Mouse (Mus musculus): Measurements from ENCODE around the gene Psg21. TPM values are rescaled to one million over a fixed set of nuclear protein-coding genes. Genes with fewer than 3 reads are reported as not detected.
"Not testable (repeated sequence)": the region's sequence is repeated elsewhere in the genome, so short reads cannot be mapped to it uniquely, and the experiment has no call there.

Psg21 gene
- not detected in 2 replicates for polyA plus RNA-seq (2014; fragmentation: Nextera tagmentation; extraction: Ambion mirVana)

DNA sequence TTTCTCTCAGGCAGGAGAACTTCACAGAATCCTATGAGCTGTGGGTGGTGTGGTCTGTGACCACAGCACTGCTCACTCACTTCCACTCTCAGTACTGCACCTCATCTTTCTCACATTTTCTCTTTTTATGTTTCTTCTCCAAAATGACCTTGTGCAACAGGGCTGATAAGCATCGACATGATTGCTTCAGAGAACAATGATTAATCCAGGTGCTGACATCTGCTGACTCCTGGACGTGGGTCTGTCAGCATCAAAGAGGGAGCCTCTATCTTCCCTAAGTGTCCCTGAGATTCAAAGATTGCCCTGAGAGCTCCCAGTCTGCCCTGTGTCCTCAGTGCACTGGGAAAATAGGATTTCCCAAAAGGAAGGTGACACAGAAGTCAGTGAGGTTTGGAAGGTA lies at the start of gene Psg21:
Gene Psg21 (minus strand): TSS at position 101 of the 400 bp plus-strand sequence.
- not testable (repeated sequence) for H3K9me3 ChIP-seq (ENCODE audit: control insufficient read depth, low read length); H3K27me3 ChIP-seq (ENCODE audit: control insufficient read depth, insufficient read depth, low read length); H3K36me3 ChIP-seq (ENCODE audit: control insufficient read depth, insufficient read depth, low read length); H3K4me3 ChIP-seq (ENCODE audit: control insufficient read depth in 1 of 2, insufficient read depth in 1 of 2, low read depth in 1 of 2, low read length in 2 of 2); H3K4me2 ChIP-seq (ENCODE audit: low read length); ATAC-seq (ENCODE audit: insufficient number of reproducible peaks, insufficient read depth, low FRiP score, low read depth); H3K9ac ChIP-seq (ENCODE audit: low read length); H3K27ac ChIP-seq (replicated peaks in 1 of 2; ENCODE audit: control insufficient read depth in 1 of 2, insufficient read depth in 1 of 2, low read depth in 2 of 2, low read length in 2 of 2); H3K4me1 ChIP-seq (ENCODE audit: control insufficient read depth in 2 of 2, insufficient read depth in 2 of 2, low read length in 2 of 2)
- WGBS = 30% methylated on average over 1 of the region's 2 CpGs

DNA sequence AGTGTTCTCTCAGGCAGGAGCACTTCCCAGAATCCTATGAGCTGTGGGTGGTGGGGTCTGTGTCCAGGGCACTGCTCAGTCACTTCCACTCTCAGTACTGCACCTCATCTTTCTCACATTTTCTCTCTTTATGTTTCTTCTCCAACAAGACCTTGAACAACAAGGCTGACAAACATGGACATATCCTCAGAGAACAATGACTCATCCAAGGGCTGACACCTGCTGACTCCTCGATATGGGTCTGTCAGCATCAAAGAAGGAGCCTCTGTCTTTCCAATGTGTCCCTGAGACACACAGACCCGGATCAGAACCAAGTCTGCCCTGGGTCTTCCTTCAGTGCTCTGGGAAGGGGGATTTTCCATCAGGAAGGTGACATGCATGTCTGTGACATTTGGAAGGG lies 29.6 kb upstream of the Psg21 start, which contains the start of gene Psg20:
Gene Psg20 (minus strand): TSS at position 101 of the 400 bp plus-strand sequence.
- no peaks in the 10 kb centered on the region for H3K36me3 ChIP-seq (ENCODE audit: control insufficient read depth, insufficient read depth, low read length)
- ATAC-seq (ENCODE audit: insufficient number of reproducible peaks, insufficient read depth, low FRiP score, low read depth) = no peak
- H3K9ac ChIP-seq (ENCODE audit: low read length) = no peak within 1 kb of the TSS
- no peaks in the 10 kb centered on the region for H3K4me1 ChIP-seq (ENCODE audit: control insufficient read depth in 2 of 2, insufficient read depth in 2 of 2, low read length in 2 of 2)
- no peak within 1 kb of the TSS for H3K4me2 ChIP-seq (ENCODE audit: low read length)
- H3K9me3 ChIP-seq (ENCODE audit: control insufficient read depth, low read length) = no peaks in the 10 kb centered on the region
- H3K27me3 ChIP-seq (ENCODE audit: control insufficient read depth, insufficient read depth, low read length) = no peaks in the 10 kb centered on the region
- WGBS = 61% methylated on average over 2 of the region's 2 CpGs
- H3K4me3 ChIP-seq (ENCODE audit: control insufficient read depth in 1 of 2, insufficient read depth in 1 of 2, low read depth in 1 of 2, low read length in 2 of 2) = no peak within 1 kb of the TSS
- H3K27ac ChIP-seq (replicated peaks in 1 of 2; ENCODE audit: control insufficient read depth in 1 of 2, insufficient read depth in 1 of 2, low read depth in 2 of 2, low read length in 2 of 2) = no peak within 1 kb of the TSS

DNA sequence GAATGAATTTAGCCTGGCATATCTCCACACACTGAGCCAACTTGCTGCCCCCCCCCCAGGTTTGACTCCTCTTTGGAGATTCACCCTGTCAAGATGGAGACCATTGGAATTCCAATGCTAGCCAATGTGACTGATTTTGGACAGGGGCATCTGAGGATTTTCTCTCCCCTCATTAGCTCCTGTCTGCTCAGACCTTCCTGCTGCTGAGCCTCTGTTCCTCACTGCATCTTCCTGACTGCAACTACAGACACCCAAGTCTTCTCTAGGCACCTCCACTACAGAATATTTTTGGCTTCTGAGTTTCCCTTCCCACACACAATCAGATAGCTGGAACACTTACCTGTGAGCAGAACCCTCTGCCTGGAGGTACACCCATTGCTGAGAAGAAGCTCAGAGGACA lies 29.1 kb upstream of the Psg21 start:
- Histone ChIP-seq H3K4me2 (ENCODE audit: low read length) (no peak overlapping the region), H3K9me3 (ENCODE audit: control insufficient read depth, low read length) (no peaks in the 10 kb centered on the region), H3K9ac (ENCODE audit: low read length) (no peak overlapping the region), H3K4me3 (ENCODE audit: control insufficient read depth in 1 of 2, insufficient read depth in 1 of 2, low read depth in 1 of 2, low read length in 2 of 2) (no peak overlapping the region), H3K27ac (replicated peaks in 1 of 2; ENCODE audit: control insufficient read depth in 1 of 2, insufficient read depth in 1 of 2, low read depth in 2 of 2, low read length in 2 of 2) (no peak overlapping the region), H3K36me3 (ENCODE audit: control insufficient read depth, insufficient read depth, low read length) (no peaks in the 10 kb centered on the region), H3K27me3 (ENCODE audit: control insufficient read depth, insufficient read depth, low read length) (no peaks in the 10 kb centered on the region), H3K4me1 (ENCODE audit: control insufficient read depth in 2 of 2, insufficient read depth in 2 of 2, low read length in 2 of 2) (no peaks in the 10 kb centered on the region)
- ATAC-seq (ENCODE audit: insufficient number of reproducible peaks, insufficient read depth, low FRiP score, low read depth) = no peak

DNA sequence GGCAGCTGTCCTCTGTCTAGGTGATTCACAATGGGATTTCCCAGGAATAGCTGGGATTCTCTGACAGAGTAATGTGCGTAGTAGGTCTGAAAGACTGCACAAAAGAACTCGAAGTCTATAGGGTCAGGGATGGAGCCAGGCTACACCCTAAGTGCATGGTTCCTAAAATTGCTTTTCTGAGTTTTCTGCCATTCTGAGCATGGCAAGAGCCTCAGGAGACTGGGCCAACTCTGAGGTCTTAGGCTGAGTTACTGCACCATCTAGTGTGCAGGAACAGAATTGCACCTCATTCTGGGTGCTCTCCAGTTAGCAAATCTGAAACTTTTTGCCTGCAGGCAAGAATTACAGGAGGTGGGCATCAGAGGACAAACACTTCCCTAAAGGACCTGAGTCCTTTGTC lies 23.2 kb upstream of the Psg21 start:
- ATAC-seq (ENCODE audit: insufficient number of reproducible peaks, insufficient read depth, low FRiP score, low read depth) = no peak
- no peak overlapping the region for H3K4me2 ChIP-seq (ENCODE audit: low read length)
- H3K4me3 ChIP-seq (ENCODE audit: control insufficient read depth in 1 of 2, insufficient read depth in 1 of 2, low read depth in 1 of 2, low read length in 2 of 2) = no peak overlapping the region
- H3K4me1 ChIP-seq (ENCODE audit: control insufficient read depth in 2 of 2, insufficient read depth in 2 of 2, low read length in 2 of 2) = no peaks in the 10 kb centered on the region
- H3K9me3 ChIP-seq (ENCODE audit: control insufficient read depth, low read length) = no peaks in the 10 kb centered on the region
- 52% methylated on average over 2 of the region's 2 CpGs for whole genome bisulfite sequencing
- H3K9ac ChIP-seq (ENCODE audit: low read length) = no peak overlapping the region
- no peaks in the 10 kb centered on the region for H3K27me3 ChIP-seq (ENCODE audit: control insufficient read depth, insufficient read depth, low read length)
- H3K27ac ChIP-seq (replicated peaks in 1 of 2; ENCODE audit: control insufficient read depth in 1 of 2, insufficient read depth in 1 of 2, low read depth in 2 of 2, low read length in 2 of 2) = no peak overlapping the region
- no peaks in the 10 kb centered on the region for H3K36me3 ChIP-seq (ENCODE audit: control insufficient read depth, insufficient read depth, low read length)

DNA sequence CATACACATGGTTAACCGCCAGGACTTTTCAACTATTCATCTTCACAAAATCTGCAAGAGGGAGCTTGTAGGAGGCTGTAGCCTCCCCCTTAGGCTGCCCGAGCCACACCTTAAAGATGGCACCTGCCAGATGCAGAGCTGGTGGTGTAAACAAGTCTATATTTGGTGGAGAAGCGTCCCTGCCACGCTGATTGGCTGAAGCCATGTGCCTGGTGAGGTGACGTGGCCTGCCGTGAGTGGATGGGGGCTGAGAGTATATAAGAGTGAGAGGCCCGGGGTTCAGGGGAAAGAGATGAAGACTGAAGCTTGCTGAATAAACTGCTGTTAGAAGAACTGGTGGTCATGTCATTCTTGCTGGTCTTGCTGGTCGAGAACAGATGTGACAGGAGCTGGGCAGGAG lies 29.6 kb downstream of the Psg21 start:
- not testable (repeated sequence) for ATAC-seq (ENCODE audit: insufficient number of reproducible peaks, insufficient read depth, low FRiP score, low read depth); H3K4me2 ChIP-seq (ENCODE audit: low read length); H3K27ac ChIP-seq (replicated peaks in 1 of 2; ENCODE audit: control insufficient read depth in 1 of 2, insufficient read depth in 1 of 2, low read depth in 2 of 2, low read length in 2 of 2); H3K9ac ChIP-seq (ENCODE audit: low read length); H3K27me3 ChIP-seq (ENCODE audit: control insufficient read depth, insufficient read depth, low read length); H3K4me1 ChIP-seq (ENCODE audit: control insufficient read depth in 2 of 2, insufficient read depth in 2 of 2, low read length in 2 of 2); H3K36me3 ChIP-seq (ENCODE audit: control insufficient read depth, insufficient read depth, low read length); H3K4me3 ChIP-seq (ENCODE audit: control insufficient read depth in 1 of 2, insufficient read depth in 1 of 2, low read depth in 1 of 2, low read length in 2 of 2); H3K9me3 ChIP-seq (ENCODE audit: control insufficient read depth, low read length)
- 66% methylated on average over 8 of the region's 8 CpGs for WGBS

DNA sequence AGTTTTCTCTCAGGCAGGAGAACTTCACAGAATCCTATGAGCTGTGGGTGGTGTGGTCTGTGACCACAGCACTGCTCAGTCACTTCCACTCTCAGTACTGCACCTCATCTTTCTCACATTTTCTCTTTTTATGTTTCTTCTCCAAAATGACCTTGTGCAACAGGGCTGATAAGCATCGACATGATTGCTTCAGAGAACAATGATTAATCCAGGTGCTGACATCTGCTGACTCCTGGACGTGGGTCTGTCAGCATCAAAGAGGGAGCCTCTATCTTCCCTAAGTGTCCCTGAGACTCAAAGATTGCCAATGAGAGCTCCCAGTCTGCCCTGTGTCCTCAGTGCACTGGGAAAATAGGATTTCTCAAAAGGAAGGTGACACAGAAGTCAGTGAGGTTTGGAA lies 40.1 kb downstream of the Psg21 start, which contains the start of gene Psg23:
Gene Psg23 (minus strand): TSS at position 101 of the 400 bp plus-strand sequence.
- H3K4me2 ChIP-seq (ENCODE audit: low read length); H3K27ac ChIP-seq (replicated peaks in 1 of 2; ENCODE audit: control insufficient read depth in 1 of 2, insufficient read depth in 1 of 2, low read depth in 2 of 2, low read length in 2 of 2); H3K27me3 ChIP-seq (ENCODE audit: control insufficient read depth, insufficient read depth, low read length); H3K4me1 ChIP-seq (ENCODE audit: control insufficient read depth in 2 of 2, insufficient read depth in 2 of 2, low read length in 2 of 2); H3K4me3 ChIP-seq (ENCODE audit: control insufficient read depth in 1 of 2, insufficient read depth in 1 of 2, low read depth in 1 of 2, low read length in 2 of 2); H3K9me3 ChIP-seq (ENCODE audit: control insufficient read depth, low read length); ATAC-seq (ENCODE audit: insufficient number of reproducible peaks, insufficient read depth, low FRiP score, low read depth); H3K36me3 ChIP-seq (ENCODE audit: control insufficient read depth, insufficient read depth, low read length); H3K9ac ChIP-seq (ENCODE audit: low read length): not testable (repeated sequence)
- WGBS = 45% methylated on average over 1 of the region's 2 CpGs

Other genes with a start within 250 kb of the Psg21 start
- gene Psg28, start 224.7 kb downstream of the Psg21 start, polyA plus RNA-seq (2014; fragmentation: Nextera tagmentation; extraction: Ambion mirVana) = not detected in 2 replicates
- gene Psg26, start 172.5 kb downstream of the Psg21 start, polyA plus RNA-seq (2014; fragmentation: Nextera tagmentation; extraction: Ambion mirVana) = not detected in 2 replicates
- not detected in 2 replicates for gene Psg25, start 124.5 kb downstream of the Psg21 start, polyA plus RNA-seq (2014; fragmentation: Nextera tagmentation; extraction: Ambion mirVana)
- gene Psg27, start 89.4 kb downstream of the Psg21 start, polyA plus RNA-seq (2014; fragmentation: Nextera tagmentation; extraction: Ambion mirVana) = not detected in 2 replicates
- gene Psg23, start 40.2 kb downstream of the Psg21 start, polyA plus RNA-seq (2014; fragmentation: Nextera tagmentation; extraction: Ambion mirVana) = not detected in 2 replicates
- gene Psg20, start 29.5 kb upstream of the Psg21 start, polyA plus RNA-seq (2014; fragmentation: Nextera tagmentation; extraction: Ambion mirVana) = not detected in 2 replicates
- gene Psg22, start 61.4 kb upstream of the Psg21 start, polyA plus RNA-seq (2014; fragmentation: Nextera tagmentation; extraction: Ambion mirVana) = not detected in 2 replicates
- gene Psg19, start 141.8 kb upstream of the Psg21 start, polyA plus RNA-seq (2014; fragmentation: Nextera tagmentation; extraction: Ambion mirVana) = not detected in 2 replicates
- gene Psg17, start 164.9 kb upstream of the Psg21 start, polyA plus RNA-seq (2014; fragmentation: Nextera tagmentation; extraction: Ambion mirVana) = not detected in 2 replicates
- 0.16 and 0.46 TPM in 2 replicates for gene Mill2, start 183.2 kb upstream of the Psg21 start, polyA plus RNA-seq (2014; fragmentation: Nextera tagmentation; extraction: Ambion mirVana)
- 0.93 and 1.8 TPM in 2 replicates for gene Pglyrp1, start 214.6 kb upstream of the Psg21 start, polyA plus RNA-seq (2014; fragmentation: Nextera tagmentation; extraction: Ambion mirVana)

Measured in heart, embryonic 14.5 days (tissue).